Mouse (Mus musculus): ENCODE measurements at regions not wholly inside any gene's neighbourhood (a gene's known extent, or its start where the extent isn't known, plus 50 kb on each side); places are given as distances from the start of the nearest gene placed in this dataset.
A peak's percentile ranks its signal among the peaks of the same experiment; 100 is the strongest.

- DNase-seq, result no peak
Measured at GRCm38 (mm10) chr1:88964045-88964747, 106.0 kb upstream of the Sh3bp4 start.

GRCm38 (mm10) chr1:88966416-88966815 is 103.8 kb upstream of the Sh3bp4 start:
- DNase-seq, result no peak

- DNase-seq, result no peak
Measured at GRCm38 (mm10) chr1:88968142-88968541, 102.1 kb upstream of the Sh3bp4 start.

- no peak for DNase-seq
Measured at GRCm38 (mm10) chr1:88969016-88969415, 101.2 kb upstream of the Sh3bp4 start.

- DNase-seq, result no peak
Measured at GRCm38 (mm10) chr1:88969630-88970029, 100.6 kb upstream of the Sh3bp4 start.

- DNase-seq, result no peak
Measured at GRCm38 (mm10) chr1:88976101-88976500, 94.1 kb upstream of the Sh3bp4 start.

GRCm38 (mm10) chr1:88988011-88988695 is 82.1 kb upstream of the Sh3bp4 start:
- peak; percentile 3 to 16 for DNase-seq

GRCm38 (mm10) chr1:88994588-88995331 is 75.5 kb upstream of the Sh3bp4 start:
- no peak for DNase-seq

GRCm38 (mm10) chr1:88995945-88996344 is 74.3 kb upstream of the Sh3bp4 start:
- DNase-seq, result no peak

- no peak for DNase-seq
Measured at GRCm38 (mm10) chr1:88996657-88997056, 73.6 kb upstream of the Sh3bp4 start.

- no peak for DNase-seq
Measured at GRCm38 (mm10) chr1:88997847-88998246, 72.4 kb upstream of the Sh3bp4 start.

GRCm38 (mm10) chr1:89002326-89002725 is 67.9 kb upstream of the Sh3bp4 start:
- DNase-seq, result peak; percentile 17 to 26

- DNase-seq, result no peak
Measured at GRCm38 (mm10) chr1:89003752-89004151, 66.5 kb upstream of the Sh3bp4 start.

GRCm38 (mm10) chr1:89007476-89007875 is 62.7 kb upstream of the Sh3bp4 start:
- DNase-seq, result no peak

GRCm38 (mm10) chr1:89010170-89010569 is 60.0 kb upstream of the Sh3bp4 start:
- no peak for DNase-seq

- DNase-seq, result no peak
Measured at GRCm38 (mm10) chr1:89011454-89011853, 58.8 kb upstream of the Sh3bp4 start.

- no peak for DNase-seq
Measured at GRCm38 (mm10) chr1:89015385-89015784, 54.8 kb upstream of the Sh3bp4 start.

- no peak for DNase-seq
Measured at GRCm38 (mm10) chr1:89015845-89016244, 54.4 kb upstream of the Sh3bp4 start.

GRCm38 (mm10) chr1:89019778-89020373 is 50.3 kb upstream of the Sh3bp4 start:
- DNase-seq, result no peak

Data from adrenal gland, postnatal 36 days (tissue).